Mouse (Mus musculus) limb, embryonic 14.5 days (tissue): ENCODE results near the gene Dclk3. TPM values are rescaled to one million over a fixed set of nuclear protein-coding genes. Genes with fewer than 3 reads are reported as not detected.

ENCODE experiments used
- ATAC-seq: fragments of 200-750 bp; cut with Nextera tagmentation; 2 replicates; pipeline ENCODE4 v1.8.0; 2017; ENCODE audit warnings: low read depth, moderate number of reproducible peaks, moderate TSS enrichment; ENCODE audit not compliant: low FRiP score
- DNase-seq: peaks from one replicate; pipeline ENCODE4 v3.0.0-alpha.2; 2015; ENCODE audit warnings: low spot score
- H3K27ac ChIP-seq: fragments of 300-500 bp; sonication (generic); replicated peaks from 2 replicates; pipeline ENCODE4 v1.5.1; 2014; ENCODE audit warnings: low read depth, mild to moderate bottlenecking, low read length, moderate library complexity, mixed read lengths
- H3K27me3 ChIP-seq: fragments of 300-500 bp; sonication (generic); 2 replicates; pipeline ENCODE4 v1.6.1; 2014; ENCODE audit warnings: low read length, mixed read lengths; ENCODE audit not compliant: control insufficient read depth, insufficient read depth
- H3K36me3 ChIP-seq: fragments of 300-500 bp; sonication (generic); 2 replicates; pipeline ENCODE4 v1.6.1; 2014; ENCODE audit warnings: mild to moderate bottlenecking, low read length, moderate library complexity, mixed read lengths; ENCODE audit not compliant: control insufficient read depth, insufficient read depth
- H3K4me1 ChIP-seq: fragments of 300-500 bp; sonication (generic); 2 replicates; pipeline ENCODE4 v1.6.1; 2014; ENCODE audit warnings: antibody characterized with exemption, low read length, mixed read lengths; ENCODE audit not compliant: control insufficient read depth, insufficient read depth
- H3K4me2 ChIP-seq: fragments of 300-500 bp; sonication (generic); replicated peaks from 2 replicates; pipeline ENCODE4 v1.6.1; 2014; ENCODE audit warnings: low read depth, mild to moderate bottlenecking, low read length, moderate library complexity; ENCODE audit not compliant: severe bottlenecking
- H3K4me3 ChIP-seq: fragments of 300-500 bp; sonication (generic); replicated peaks from 2 replicates; pipeline ENCODE4 v1.5.1; 2014; ENCODE audit warnings: low read length
- H3K9ac ChIP-seq: fragments of 300-500 bp; sonication (generic); 2 replicates; pipeline ENCODE4 v1.6.1; 2014; ENCODE audit warnings: mild to moderate bottlenecking, low read depth, low read length, moderate library complexity; ENCODE audit not compliant: severe bottlenecking
- H3K9me3 ChIP-seq: fragments of 300-500 bp; sonication (generic); 2 replicates; pipeline ENCODE4 v1.6.1; 2016; ENCODE audit warnings: low read length; ENCODE audit not compliant: control insufficient read depth
- POLR2A ChIP-seq: fragments of 200-500 bp; IDR thresholded peaks from 2 replicates; pipeline ENCODE4 v1.8.0; 2012; ENCODE audit warnings: inconsistent platforms, mild to moderate bottlenecking, moderate library complexity, borderline replicate concordance; ENCODE audit not compliant: insufficient read depth, insufficient read length; ENCODE audit errors: extremely low read depth
- WGBS: fragments of 180-500 bp; shearing (Covaris S2); extraction: QIAGEN DNeasy Blood & Tissue Kit; methylation state at CpG from one replicate; pipeline ENCODE4 v1.1.7; 2014; 5-methylcytosine and 5-hydroxymethylcytosine counted together
- polyA plus RNA-seq, 2 experiments: library from polyadenylated mRNA; depleted of rRNA in 1 of 2; stranded (reverse) in 1 of 2; unstranded in 1 of 2; fragments of >200 nt; fragmentation: Nextera tagmentation in 1 of 2; extraction: Ambion mirVana in 1 of 2; gene quantifications; 2 replicates each; pipeline versions ENCODE4 v1.2.1 to v1.2.3; 2012 to 2014

Gene Dclk3
- polyA plus RNA-seq, 2 experiments, result 0.41 to 0.74 TPM

DNA sequence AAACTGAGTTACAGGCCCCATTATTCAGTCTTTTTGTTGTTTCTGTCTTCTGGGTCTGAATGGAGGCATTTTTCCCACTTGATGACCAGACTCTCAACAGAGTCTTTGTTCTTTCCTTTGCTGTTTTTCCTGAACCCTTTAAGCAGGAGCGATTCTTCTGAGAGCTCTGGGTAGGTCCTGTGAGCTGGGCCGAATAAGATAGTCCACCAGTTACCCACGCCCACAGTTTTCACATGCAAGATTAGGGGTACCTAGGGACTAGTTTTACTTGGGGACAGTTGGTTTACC lies 35.5 kb downstream of the Dclk3 start:
- Histone ChIP-seq H3K9ac (no peak overlapping the region), H3K36me3 (no peaks in the 10 kb centered on the region), H3K27ac (no peak overlapping the region), H3K4me1 (0 out of 2 replicates have a peak, but pooled peaks cover 4% of the 10 kb centered on the region), H3K27me3 (no peaks in the 10 kb centered on the region), H3K4me3 (no peak overlapping the region), H3K4me2 (no peak overlapping the region), H3K9me3 (no peaks in the 10 kb centered on the region)
- no peak for ATAC-seq
- DNase-seq, result no peak
- TF ChIP-seq POLR2A, result no peak
- WGBS, result 72% methylated on average over 3 of the region's 3 CpGs

DNA sequence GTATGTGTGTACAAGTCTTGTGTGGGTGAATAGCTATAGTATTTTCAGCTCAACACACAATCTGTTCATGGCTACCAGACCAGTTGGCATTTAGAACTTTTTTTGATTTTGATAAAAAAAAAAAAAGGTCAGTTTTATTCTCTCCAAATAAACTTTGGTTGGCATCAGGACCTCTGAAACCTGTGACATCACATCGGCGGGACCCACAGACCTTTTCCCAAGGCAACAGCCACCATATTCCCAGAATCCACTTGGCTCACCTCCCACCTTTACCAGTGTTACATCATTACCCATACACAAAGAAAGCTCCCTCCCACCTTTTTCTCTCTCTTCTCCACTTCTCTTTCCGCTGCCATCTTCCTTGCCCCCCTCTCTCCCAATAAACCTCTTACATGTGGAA lies 36.4 kb downstream of the Dclk3 start:
- 0 out of 2 replicates have a peak, but pooled peaks cover 4% of the 10 kb centered on the region for H3K4me1 ChIP-seq
- ATAC-seq, result no peak
- no peak for TF ChIP-seq POLR2A
- no peak overlapping the region for H3K4me2 ChIP-seq
- no peak overlapping the region for H3K27ac ChIP-seq
- H3K27me3 ChIP-seq, result no peaks in the 10 kb centered on the region
- no peaks in the 10 kb centered on the region for H3K36me3 ChIP-seq
- H3K9me3 ChIP-seq, result no peaks in the 10 kb centered on the region
- no peak overlapping the region for H3K4me3 ChIP-seq
- 77% methylated on average over 3 of the region's 3 CpGs for WGBS
- DNase-seq, result no peak
- no peak overlapping the region for H3K9ac ChIP-seq

DNA sequence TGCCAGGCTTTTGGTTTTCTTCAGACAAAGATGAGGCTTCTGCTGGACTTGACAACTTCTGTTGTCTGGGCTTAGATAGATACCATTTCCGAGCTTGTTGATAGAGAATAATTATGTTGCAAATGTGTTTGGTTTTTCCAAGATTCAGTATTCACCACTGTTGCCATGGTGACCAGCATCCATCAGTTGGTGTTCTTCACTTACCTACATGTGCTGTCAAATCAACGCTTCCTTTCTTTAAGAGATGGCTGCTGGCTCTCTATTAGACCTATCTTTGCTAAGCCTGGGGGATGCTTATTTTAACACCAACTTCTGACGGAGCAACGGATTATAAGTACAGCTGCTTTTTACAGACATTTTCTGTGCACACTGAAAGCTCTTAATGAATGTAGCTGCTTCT lies 37.1 kb downstream of the Dclk3 start:
- TF ChIP-seq POLR2A, result no peak
- H3K9me3 ChIP-seq, result no peaks in the 10 kb centered on the region
- WGBS, result 65% methylated on average over 4 of the region's 4 CpGs
- no peaks in the 10 kb centered on the region for H3K27me3 ChIP-seq
- no peak for ATAC-seq
- 0 out of 2 replicates have a peak, but pooled peaks cover 4% of the 10 kb centered on the region for H3K4me1 ChIP-seq
- no peaks in the 10 kb centered on the region for H3K36me3 ChIP-seq
- no peak for DNase-seq
- H3K4me3 ChIP-seq, result no peak overlapping the region
- no peak overlapping the region for H3K4me2 ChIP-seq
- no peak overlapping the region for H3K9ac ChIP-seq
- H3K27ac ChIP-seq, result no peak overlapping the region

DNA sequence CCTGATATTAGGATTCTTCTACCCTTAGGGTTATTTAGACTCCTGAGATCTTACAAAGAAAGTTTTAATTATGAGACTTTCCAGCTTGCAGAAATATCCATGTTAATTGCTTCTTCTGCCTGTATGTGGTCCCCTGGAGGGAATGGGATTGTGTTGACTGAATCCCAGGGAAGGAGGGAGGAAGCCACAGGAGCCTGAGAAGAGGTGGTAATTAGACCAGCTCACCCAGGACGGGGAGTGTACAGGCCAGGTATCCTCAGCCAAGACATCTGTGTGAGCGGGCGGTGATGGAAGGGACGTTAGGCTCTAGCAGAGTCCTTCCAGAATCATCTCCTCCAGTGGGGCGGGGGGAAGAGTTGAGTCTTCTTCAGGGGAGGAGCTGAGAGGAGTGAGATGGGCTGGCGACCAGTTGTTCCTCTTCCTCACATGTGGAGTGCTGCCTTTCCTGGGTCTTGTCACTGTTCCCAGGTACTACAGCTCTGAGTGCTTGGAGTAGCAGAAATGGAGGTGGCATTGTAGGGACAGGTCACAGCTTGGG lies 37.7 kb downstream of the Dclk3 start:
- no peaks in the 10 kb centered on the region for H3K27me3 ChIP-seq
- H3K9ac ChIP-seq, result no peak overlapping the region
- H3K36me3 ChIP-seq, result no peaks in the 10 kb centered on the region
- no peak overlapping the region for H3K4me2 ChIP-seq
- H3K4me1 ChIP-seq, result 0 out of 2 replicates have a peak, but pooled peaks cover 4% of the 10 kb centered on the region
- H3K27ac ChIP-seq, result no peak overlapping the region
- WGBS, result 63% methylated on average over 6 of the region's 6 CpGs
- no peak for TF ChIP-seq POLR2A
- ATAC-seq, result no peak
- no peak for DNase-seq
- H3K4me3 ChIP-seq, result no peak overlapping the region
- H3K9me3 ChIP-seq, result no peaks in the 10 kb centered on the region

DNA sequence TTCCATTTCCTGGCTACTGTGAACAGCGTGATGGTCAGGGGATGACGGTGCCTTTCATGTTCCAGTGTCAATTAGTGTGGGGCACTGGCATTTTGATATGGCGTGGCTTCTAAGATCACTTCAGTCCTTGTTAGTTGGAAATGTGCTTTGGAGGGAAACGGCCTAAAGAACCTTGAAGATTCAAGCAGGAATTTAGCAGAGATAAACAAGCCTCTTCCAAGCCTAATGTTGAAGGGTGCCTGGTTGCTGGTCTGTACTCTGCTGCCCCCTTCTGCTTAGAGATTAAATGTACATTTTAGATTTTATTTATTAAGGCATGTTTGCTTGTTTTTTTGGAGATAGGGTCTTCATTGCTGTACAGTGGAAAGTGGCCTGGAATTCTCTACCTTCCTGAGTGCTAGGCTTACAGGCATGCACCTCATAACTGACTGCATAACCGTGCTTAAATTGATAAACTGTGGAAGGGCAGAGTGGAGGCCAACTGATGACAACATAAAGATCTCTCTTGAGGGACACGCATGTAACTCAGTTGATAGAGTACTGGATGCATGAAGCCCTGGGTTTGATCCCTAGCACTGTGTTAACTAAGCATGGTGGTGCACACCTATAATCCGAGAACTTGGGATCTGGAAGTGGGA lies 40.1 kb downstream of the Dclk3 start:
- no peaks in the 10 kb centered on the region for H3K4me1 ChIP-seq
- no peak overlapping the region for H3K9ac ChIP-seq
- WGBS, result 60% methylated on average over 7 of the region's 7 CpGs
- H3K27ac ChIP-seq, result no peak overlapping the region
- DNase-seq (peak; percentile 48), ATAC-seq (no peak)
- no peaks in the 10 kb centered on the region for H3K9me3 ChIP-seq
- no peak overlapping the region for H3K4me3 ChIP-seq
- no peaks in the 10 kb centered on the region for H3K36me3 ChIP-seq
- no peak for TF ChIP-seq POLR2A
- no peaks in the 10 kb centered on the region for H3K27me3 ChIP-seq
- H3K4me2 ChIP-seq, result no peak overlapping the region
